Mouse (Mus musculus) frontal cortex, postnatal 36 days (tissue): ENCODE measurements around the gene Ccnl1.

ENCODE experiments used
- DNase-seq, 2 experiments: peaks; one replicate each; pipeline ENCODE4 v3.0.0; 2022; ENCODE audit warnings: low spot score in 2 of 2

The Ccnl1 gene

DNA sequence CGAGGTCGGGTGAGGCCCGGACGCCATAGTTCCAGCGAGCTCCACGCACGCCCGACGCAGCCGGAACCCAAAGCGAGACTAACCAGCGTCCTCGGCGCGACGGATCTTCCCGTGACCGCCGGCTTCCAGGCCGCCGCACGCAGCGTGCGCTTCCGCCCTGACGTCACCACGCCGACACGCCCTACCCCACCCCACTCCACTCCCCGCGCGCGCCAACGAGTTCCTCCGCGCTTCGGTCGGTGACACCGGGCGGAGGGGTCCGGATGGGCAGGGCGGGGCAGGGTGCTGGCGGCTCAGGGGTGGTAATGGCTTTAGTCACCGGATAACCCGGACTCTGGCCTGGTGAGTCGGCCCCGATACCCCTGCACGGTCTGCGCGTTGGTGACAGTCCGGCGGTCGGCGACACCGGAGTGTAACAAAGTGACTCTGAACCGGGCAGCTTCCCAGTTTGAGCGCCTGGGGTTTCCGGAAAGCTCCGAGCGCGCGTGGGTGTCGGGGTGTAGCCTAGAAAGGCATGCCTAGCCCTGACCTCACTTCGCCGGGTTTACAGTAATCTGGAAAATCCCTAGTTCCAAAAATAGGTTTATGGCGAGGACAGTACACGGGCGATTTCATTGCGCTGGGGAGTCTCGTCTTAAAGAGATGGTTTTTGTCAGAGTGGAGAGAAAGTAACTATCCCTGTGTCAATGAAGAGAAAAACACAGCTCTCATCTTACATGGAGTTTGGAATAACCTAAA, at the start of gene Ccnl1:
TSS of gene Ccnl1 (minus strand) at position 148 of the 738 bp plus-strand sequence.
- DNase-seq: peak; percentile 96 to 97

DNA sequence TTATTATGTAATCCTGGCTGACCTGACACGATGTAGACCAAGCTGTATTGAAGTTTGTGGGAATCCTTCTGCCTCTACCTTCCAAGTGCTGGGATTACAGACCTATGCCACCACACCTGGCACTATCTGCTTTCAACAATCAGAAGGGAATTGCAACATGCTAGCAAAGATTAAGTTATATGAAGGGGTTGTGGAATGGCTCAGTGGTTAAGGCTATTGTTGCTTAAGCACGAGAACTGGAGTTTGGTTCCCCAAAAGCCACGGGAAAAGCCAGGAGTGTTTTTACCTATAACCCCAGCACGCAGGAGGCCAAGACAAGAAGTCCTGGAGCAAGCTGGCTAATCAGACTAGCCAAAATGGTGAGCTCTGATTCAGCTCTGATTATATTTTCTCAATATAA, 46.9 kb upstream of the Ccnl1 start:
- DNase-seq: no peak

DNA sequence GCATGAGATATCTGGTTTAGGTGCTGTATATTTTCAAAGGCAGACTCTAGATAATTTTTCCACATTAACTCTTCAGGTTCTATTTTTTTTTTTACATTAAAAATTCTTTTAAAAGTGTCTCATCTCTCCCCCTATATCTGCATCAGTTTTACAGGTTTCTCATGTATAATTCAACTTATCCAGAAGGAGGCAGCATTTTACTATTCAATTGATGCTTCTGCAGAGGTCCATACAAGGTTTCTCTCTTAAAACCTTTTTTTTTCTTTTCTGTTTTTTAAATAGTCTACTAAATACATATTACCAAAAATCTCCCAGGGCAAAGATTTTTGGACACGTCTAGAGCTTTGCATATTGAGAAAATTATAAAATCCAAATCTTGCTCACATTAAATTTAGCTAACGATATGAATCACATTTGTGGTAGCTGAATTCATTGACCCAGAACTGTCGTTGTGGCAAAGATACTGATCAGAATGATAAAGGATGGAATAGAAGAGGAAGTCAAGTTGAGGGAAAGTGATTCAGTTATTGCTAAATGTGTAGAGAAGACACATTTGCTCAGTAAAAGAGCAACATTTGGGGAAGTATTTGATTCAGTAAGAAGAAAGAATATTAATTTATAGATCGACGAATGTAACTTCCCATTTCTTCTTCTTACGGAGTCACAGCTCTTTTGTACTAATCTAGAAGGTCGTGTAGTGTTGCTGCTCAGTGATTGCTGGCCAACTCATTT, 46.3 kb upstream of the Ccnl1 start:
- no peak for DNase-seq

DNA sequence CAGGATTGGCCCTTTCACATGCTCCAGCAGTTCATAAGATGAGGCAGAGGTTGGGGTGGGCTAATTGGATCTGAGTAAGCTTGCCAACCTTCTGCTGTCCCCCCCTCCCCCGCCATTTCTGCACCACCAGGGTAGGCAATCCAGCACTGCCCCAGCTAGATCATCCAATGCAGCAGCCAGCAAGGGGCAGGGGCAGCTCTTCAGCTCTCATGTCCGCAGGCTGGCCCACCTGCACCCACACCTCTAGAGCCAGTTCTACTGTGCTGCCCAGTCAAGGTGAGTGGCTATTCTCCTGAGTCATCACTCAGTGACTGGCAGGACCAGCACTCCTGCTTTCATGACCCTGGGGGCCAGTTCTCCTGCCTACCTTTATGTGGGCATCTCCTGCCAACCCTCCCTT, 42.4 kb upstream of the Ccnl1 start:
- no peak for DNase-seq

DNA sequence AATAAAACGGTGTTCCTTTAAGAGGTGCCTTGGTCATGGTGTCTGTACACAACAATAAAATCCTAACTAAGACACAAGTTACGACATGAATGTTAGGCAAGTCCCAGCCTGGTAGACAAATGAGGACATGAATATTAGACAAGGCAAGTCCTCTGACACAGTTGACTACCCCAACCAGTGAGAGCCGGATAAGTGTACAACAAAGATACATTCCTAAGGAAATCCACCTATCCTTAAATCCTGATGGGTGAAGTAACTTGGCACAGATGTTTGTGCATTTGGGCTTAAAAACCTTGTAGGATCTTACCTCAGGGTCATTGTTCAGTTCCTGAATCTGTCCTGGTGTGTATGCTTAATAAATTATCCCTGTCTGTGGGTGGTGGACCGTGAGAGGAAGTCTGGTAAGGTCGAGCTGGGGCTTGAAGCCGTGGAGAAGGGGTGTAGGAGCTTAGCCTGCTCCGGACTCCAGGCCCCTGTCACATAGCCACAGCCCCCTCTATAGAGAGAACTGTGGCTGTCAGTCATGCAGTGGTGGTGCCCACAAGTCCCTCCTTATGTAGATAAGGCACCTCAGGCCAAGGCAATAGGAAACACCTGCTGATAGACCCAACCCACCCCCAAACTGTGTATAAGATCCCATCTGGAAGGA, 39.4 kb upstream of the Ccnl1 start:
- DNase-seq: no peak

DNA sequence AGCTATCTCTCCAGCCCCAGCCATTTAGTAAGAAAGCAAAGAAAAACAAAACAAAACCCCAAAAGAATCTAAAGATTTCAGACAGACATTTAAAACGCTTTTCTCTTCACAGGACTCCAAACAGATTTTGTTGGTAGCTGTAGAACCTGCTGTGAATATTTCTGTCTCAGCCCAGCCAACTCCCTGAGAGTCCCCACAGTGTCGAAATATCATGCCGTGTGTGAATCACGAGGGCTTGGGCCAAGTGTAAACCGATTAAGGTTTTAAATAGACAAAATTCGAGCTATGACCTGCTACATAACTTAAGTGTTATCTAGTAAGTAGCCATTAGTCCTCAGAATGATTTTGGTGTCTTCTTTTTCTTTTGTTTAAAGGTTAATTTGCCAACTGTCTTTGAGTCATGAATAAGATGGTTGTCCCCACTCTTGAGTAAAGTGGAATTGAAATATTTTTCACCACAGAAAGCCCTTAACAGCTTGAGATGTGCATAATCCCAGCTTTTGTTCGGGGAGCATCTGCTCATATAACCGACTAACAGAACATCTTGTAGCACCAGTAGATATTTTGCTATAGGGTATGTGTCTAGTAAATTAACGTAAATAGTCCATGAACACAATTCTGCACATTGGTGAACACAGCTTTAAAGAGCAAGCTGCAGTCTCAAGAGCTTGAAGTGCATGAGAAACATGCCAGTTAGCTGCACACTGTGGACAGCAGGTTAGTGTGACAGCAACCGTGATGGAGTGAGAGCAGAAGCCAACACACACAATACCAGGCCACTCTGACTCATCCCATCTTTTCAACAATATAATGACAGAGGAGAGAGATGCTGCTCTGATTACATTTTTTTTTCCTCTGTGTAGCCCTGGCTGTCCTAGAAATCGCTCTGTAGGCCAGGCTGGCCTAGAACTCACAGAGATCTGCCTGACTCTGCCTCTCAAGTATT, 34.6 kb upstream of the Ccnl1 start:
- DNase-seq: no peak

DNA sequence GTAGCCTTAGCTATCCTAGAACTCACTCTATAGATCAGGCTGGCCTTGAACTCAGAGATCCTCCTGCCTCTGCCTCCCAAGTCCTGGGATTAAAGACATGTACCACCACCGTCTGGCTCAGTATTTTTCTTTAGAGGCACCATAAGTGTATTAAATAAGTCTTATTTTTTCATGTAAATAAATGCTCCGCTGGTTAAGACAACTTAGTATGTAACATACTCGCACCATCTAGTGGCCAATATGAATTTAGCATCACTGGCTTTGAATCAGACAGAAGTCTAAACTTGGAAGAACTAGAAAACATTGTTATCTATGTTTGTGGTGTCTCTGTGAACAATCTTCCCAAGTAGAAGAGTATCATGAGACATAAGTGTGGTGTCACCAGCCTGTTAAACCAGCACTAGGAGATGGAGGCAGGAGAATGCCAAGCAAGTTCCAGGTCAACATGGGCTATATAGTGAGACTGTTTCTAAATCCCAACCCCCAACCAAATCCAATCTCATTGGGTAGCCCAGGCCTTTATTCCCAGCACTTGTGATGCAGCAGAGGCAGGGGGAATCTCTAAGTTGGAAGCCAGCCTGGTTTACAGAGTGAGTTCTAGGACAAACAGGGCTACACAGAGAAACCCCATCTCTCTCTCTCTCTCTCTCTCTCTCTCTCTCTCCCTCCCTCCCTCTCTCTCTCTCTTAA, 33.1 kb upstream of the Ccnl1 start:
- DNase-seq: peak in 1 of 2 experiments; percentile 58

DNA sequence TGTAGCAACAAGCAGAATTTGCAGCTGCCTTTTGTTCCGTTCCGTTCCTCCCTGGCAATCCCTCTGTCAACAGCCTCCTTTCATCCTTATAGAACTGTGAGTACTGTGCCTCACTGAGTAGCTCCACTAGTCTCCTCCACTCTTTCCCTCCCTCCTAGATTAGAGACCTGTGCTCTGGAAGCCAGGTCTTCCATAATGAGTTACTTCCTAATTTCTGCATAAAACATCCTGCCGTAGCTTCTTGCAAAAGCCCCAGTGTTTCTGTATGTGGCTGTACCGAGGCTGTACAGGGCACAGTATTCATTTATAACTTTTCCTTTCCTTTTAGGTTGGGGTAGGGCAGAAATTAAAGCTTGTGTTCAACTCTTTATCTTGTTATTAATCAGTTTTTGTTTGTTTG, 32.5 kb upstream of the Ccnl1 start:
- DNase-seq: no peak

DNA sequence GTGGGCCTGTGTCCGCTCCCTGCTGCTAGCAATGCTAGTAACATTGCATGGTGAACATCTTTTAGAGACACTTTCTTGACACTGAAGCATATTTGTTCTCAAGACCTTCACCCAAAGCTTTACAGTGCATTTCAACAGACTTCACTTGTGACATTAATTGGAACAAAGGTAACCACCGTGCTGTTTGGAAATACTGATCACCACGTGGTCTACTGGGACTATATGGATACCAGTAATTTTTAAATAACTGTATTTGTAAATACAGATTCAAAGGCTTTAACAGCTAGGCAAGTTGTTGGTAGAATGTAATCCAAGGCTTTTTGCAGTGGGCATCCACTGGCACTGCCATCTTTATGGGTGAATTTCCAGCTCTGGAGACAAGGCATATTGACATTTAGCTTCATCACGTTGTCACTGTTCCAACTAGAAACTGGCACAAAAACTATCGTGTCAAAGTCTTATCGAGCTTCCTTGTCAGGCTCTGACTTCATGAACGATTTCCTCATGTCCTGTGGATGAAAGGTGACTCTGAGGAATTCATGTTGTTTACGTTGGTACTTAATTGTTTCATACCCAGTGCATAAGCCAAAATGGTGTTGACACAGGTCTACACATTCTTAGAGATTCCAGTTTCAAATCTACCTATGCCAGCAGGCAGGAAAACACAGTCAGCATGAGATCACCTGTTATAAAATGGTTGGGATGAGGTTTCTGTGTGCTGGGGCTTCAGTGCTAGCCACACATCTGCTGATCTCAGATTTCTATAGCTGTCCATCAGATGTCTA, 30.9 kb upstream of the Ccnl1 start:
- no peak for DNase-seq

DNA sequence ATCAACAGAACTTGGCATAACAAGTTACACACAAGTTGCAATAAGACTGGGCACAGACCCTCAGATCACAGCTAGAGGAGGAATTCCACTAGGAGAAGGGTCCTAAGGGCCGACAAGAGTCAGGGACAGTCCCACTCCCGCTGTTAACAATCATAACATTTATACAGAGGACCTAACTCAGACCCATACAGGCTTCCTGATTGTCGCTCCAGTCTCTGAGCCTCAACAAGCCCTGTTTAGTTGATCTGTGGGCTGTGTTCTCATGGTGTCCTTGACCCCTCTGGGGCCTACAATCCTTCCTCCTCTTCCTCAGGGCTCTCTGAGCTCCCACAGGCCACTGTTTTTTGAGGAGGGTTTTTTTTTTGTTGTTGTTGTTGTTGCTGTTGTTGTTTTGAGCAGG, 18.2 kb upstream of the Ccnl1 start:
- DNase-seq: no peak

DNA sequence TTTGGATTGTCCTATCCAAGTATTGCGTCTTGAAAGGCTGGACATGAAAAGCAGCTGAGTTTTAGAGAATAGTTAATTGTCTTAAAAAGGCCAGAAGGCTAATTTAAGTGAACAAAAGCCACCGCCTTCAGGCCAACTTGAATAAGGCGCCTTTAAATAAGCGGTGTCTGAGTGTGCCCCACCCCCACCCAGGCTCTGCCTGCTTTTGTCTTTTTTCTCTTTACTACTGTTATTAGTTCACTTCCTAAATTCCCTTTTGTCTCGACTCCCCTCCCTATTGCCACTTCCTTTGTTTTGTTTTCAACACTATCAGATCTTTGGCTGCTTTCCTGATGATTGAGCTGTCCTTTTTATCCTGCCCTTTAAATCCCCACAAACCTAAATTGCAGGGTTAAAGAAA, 17.3 kb upstream of the Ccnl1 start:
- DNase-seq: peak in 1 of 2 experiments; percentile 33

DNA sequence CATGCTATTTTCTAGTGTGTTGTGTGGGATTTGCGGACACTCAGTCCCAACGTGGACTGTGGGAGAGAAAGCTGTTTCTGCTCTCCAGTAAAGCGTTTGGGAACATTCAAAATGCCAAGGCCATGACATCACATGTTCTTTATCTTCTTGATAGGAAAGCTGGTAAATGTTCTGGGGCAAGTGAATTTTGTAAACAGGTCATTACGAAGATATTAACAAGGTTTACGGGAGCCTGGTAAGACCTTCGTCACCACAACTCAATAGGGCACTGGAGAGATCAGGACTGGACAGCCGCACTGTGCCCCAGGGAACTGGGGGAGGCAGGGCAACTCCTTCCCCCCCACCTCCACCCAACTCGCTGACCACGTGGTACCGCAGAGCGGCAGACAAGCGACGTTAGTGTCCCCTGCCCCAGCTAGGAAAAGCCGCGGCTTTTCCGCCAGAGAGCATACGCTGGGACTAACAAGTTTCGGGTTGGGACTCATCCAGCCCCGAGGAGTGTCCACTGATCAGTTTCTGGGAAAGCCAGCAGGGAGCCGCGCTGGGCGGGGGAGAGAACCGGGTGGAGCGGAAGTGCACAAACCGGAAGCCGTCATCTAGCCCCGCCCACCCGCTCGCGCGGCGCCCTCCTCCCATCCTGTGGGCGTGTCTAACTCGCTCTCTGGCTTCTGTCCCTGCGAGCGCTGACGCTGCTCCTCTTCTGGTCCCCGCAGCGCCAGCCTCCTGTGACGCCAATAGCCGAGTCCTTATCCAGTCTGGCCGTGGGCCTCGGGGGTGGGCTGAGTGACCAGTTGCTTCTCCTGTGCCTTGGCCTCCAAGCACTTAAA, 16.4 kb upstream of the Ccnl1 start:
- peak; percentile 98 to 99 for DNase-seq

DNA sequence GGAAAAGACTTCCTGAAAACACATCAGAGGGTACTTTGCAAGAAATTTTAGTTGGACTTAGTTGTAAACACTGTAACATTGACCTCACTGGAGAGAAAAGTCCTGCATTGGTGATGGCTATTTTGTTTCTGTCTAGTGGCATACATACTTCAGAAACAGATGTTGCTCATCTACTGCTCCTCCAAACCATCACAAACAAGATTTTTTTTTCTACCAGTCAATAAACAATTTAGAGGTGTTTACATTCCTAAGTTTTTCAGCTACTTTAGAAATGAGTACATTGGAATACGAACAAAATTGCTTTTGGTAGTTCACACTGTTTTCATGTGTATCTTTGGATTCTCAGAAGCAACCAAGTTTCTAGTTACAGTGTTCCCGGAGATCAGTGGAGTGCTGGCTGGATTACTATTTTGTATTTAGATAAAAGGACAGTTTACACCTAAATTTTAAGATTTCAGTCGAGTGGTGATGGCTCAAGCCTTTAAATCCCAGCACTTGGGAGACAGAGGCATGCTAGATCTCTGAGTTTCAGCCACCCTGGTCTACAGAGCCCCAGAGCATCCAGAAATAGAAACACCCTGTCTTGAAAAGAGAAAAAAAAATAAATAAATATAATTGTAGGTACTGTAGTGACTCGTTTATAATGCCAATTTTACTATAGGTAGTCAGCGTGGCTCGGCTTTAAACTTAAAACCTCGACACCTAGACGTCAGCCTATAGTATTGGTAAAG, 15.6 kb upstream of the Ccnl1 start:
- no peak for DNase-seq

DNA sequence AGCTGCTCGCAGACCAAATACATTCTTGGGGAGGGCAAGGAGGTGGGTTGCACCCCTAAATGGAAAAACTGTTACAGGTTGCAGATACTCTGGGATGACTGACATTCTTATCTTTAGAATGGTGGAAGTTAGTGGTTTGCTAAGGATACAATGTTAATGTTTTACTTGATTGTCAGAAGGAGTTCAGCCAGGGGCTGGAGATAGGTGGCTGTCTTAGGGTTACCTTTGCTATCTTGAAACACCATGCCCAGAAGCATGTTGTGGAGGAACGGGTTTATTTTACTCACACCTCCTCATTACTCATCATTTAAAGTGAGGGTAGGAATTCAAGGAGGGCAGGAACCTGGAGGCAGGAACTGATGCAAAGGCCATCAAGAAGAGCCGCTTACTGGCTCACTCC, 11.1 kb upstream of the Ccnl1 start:
- DNase-seq: no peak

DNA sequence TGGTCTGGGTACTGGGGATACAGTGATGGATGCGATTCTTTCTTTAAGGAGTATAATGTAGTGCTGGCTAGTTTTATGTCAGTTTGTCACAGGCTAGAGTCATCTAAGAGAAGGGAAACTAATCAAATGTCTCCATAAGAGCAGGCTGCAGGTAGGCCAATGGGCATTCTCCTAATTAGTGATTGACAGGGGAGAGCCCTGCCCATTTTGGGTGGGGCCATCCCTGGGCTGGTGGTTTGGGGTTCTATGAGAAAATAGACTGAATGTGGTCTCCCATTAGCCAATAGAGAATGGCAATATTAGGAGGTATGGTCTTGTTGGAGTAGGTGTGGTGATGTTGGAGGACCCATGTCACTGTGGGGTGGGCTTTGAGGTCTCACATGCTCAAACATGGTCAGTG, 8.3 kb upstream of the Ccnl1 start:
- DNase-seq: no peak

DNA sequence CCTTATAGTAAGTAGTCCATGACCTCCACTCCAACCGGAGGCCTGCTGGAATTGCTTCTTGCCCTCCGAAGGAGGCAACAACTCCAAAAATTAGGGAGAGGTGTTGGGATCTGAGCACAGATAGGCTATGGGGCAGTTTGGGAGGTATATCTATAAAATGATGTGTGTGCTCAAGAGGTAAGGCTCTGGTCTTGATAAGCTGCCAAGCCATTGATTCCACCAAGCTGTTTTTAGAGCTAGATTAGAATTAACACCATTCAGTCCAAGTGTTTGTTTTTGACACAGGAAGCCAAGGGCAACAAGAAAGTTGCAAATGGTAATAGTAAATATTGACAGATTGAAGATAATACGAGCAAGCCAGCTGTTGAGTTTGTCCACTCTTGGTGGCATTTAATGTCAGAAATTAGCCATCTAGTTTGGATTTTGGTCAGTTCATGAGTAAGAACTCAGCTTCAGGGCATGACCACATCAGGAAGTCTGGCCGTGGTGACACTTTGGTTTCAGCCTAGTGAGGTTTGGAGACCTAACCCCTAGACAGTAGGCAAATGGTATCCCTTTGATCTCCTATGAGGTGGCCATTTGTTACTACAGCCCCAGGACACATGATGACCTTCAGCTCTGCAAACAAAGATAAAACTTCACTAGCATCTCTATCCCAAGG, 4.4 kb upstream of the Ccnl1 start:
- no peak for DNase-seq

DNA sequence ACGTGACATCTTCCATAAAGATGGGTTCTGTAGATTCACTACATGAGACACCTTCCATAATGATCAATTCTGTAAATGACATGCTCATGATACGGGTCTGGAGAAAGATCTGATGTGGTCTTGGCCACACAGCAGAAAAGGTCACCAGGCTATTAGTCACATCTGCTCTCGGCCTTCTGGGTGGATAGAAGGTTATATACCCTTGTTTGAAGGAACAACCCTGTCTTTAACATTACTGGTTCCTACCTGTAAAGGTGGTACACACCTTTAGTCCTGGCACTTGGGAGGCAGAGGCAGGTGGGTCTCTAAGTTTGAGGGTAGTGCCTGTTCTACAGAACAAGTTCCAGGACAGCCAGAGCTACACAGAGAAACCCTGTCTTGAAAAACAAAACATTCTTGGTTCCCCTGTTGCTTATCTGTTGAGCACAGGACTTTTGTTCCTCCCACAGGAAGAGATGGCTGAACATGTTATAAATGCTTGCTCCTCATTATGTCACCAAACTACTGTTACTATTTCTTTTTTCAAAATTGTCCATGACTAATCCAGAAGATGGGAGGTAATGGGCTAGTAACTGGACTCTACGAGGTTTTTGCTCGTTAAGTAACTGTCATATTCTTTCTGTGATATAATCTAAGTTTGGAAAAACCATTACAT, 2.4 kb upstream of the Ccnl1 start:
- DNase-seq: no peak
